Mouse (Mus musculus): ENCODE measurements around the gene Uqcrq. TPM values are rescaled to one million over a fixed set of nuclear protein-coding genes. Genes with fewer than 3 reads are reported as not detected.
A peak's percentile ranks its signal among the peaks of the same experiment; 100 is the strongest.

Uqcrq gene
- polyA plus RNA-seq, 1 experiment from 2014 or later: 1,029 TPM

DNA sequence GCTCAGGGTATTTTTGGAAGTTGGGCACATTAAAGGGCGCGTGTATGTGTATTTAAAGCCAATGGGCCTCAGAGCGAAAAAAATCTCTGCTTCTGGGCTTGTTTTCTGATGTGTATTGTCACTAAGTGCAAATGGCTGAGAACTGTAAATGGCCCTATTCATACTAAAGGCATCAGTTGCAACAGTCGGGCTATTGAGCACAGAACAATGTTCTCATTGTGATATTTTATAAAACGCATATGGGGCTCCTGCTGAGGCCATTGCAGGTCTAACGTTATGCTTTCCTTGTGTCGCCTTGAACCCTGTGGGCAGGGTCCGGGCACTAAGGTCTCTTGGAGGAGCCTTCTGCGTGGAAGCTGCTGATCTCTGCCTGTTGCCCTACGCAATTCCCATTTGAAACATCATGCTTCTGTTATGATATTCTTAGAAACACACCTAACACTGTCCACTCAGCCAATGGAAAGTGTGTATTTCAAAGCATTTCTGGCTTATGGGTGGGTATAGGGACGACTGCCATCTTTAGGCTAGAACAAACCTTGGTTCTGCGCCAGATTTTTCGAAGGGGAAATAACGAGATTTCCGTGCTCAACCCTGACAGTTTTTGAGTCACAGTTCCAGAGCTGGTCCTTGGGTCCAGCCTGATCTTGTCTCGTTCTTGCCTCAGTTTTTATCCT lies 38.8 kb upstream of the Uqcrq start:
- 0 out of 2 replicates have a peak overlapping the region, but pooled peaks have one; percentile 22 for H3K4me3 ChIP-seq (ENCODE audit: low read length)
- 43% methylated on average over 16 of the region's 16 CpGs for WGBS

DNA sequence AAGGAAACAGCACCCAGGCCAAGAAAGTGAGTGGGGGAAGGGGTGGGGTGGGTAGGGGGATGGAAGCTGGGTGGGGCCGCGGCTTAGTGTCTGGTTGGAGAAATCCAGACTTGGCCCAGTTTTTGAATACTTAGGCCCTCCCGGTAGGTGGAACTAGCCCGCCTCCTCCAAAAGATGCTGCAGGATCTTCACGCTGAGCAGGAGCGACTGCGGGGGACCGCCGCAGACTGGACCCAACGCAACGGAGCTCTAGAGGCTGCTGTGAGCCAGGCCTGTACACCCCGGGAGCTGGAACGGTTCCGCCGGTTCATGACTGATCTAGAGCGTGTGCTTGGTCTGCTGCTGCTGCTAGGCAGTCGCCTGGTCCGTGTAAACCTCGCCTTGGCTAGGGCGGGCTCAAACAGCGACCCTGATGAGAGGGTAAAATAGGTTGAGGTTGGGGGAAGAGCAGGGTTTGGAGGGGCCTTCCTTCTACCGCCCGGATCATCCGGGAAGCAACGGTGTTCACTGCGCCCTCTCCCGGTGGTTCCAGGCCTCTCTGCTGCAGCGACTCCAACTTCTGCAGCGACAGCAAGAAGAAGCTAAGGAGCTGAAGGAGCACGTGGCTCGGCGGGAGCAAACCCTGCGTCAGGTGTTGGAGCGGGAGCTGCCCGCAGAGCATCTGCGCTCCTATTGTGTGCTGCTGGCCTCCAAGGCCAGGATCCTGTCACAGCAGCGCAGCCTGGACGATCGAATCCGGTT lies 35.8 kb upstream of the Uqcrq start:
- WGBS: 8% methylated on average over 40 of the region's 40 CpGs
- Histone ChIP-seq H3K27ac (ENCODE audit: low read length) (no peak overlapping the region), H3K4me1 (ENCODE audit: control insufficient read depth, insufficient read depth, low read length) (peaks cover 20% of the 10 kb centered on the region), H3K36me3 (ENCODE audit: control insufficient read depth, insufficient read depth, low read length) (no peaks in the 10 kb centered on the region), H3K27me3 (replicated peaks; ENCODE audit: control insufficient read depth, insufficient read depth, low read length) (peaks cover 55% of the 10 kb centered on the region), H3K4me2 (ENCODE audit: low read depth, low read length) (peak overlapping the region; percentile 63), H3K9ac (ENCODE audit: low read depth, low read length) (peak overlapping the region; percentile 62), H3K4me3 (ENCODE audit: low read length) (peak overlapping the region; percentile 38), H3K9me3 (ENCODE audit: control insufficient read depth, low read length) (no peaks in the 10 kb centered on the region)
- ATAC-seq: peak; percentile 61

More for the DNA sequence above, 38.8 kb upstream of the Uqcrq start:
- Histone ChIP-seq H3K4me2 (ENCODE audit: low read depth, low read length) (peak overlapping the region; percentile 44; the same call in 1 of the 2 replicates), H3K4me1 (ENCODE audit: control insufficient read depth, insufficient read depth, low read length) (peaks cover 9% of the 10 kb centered on the region), H3K36me3 (ENCODE audit: control insufficient read depth, insufficient read depth, low read length) (no peaks in the 10 kb centered on the region), H3K9ac (ENCODE audit: low read depth, low read length) (no peak overlapping the region), H3K27me3 (replicated peaks; ENCODE audit: control insufficient read depth, insufficient read depth, low read length) (peaks cover 34% of the 10 kb centered on the region), H3K27ac (ENCODE audit: low read length) (no peak overlapping the region), H3K9me3 (ENCODE audit: control insufficient read depth, low read length) (no peaks in the 10 kb centered on the region)
- 0 out of 2 replicates have a peak, but pooled peaks have one; percentile 10 for ATAC-seq

DNA sequence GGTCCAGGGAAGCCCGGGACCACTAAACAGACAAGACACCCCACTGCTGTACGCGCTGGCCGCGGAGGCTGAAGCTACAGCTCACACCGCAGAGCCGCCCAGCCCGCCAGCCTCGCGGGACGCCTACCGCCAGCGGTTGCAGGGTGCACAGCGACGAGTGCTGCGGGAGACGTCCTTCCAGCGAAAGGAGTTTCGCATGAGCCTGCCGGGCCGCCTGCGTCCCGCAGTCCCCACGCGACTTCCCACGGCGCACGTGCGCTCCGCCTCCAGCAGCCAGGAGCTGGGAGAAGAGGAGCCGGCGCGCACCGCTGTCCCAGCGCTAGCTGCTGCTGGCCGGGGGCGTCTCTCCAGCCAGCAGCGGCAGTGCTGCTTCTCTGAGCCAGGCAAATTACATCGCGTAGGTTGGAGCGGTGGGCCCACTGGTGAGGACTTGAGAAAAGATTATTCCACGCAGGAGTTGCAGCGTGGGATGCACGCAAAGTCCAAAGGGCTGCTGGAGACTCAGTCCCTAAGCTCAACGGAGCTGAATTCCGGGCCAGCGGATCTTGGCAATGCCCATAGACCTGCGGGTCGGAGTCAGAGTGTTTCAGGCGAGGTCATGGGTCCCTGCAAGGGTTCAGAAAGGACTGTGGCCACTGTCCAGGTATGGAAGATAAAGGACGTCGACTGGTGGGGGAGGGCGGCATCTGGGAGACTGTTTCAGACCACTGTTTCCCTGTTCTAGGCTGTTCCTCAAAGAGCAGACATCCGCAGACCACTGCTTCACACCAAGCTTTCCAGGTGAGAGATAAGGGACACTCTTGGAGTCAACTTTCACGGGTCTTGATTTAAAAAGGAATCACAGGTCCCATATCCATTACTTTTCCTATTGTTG lies 33.2 kb upstream of the Uqcrq start:
- H3K27ac ChIP-seq (ENCODE audit: low read length): no peak overlapping the region
- no peaks in the 10 kb centered on the region for H3K9me3 ChIP-seq (ENCODE audit: control insufficient read depth, low read length)
- H3K4me1 ChIP-seq (ENCODE audit: control insufficient read depth, insufficient read depth, low read length): peaks cover 16% of the 10 kb centered on the region
- H3K4me3 ChIP-seq (ENCODE audit: low read length): peak overlapping the region; percentile 55
- H3K36me3 ChIP-seq (ENCODE audit: control insufficient read depth, insufficient read depth, low read length): no peaks in the 10 kb centered on the region
- H3K27me3 ChIP-seq (replicated peaks; ENCODE audit: control insufficient read depth, insufficient read depth, low read length): peaks cover 44% of the 10 kb centered on the region
- H3K9ac ChIP-seq (ENCODE audit: low read depth, low read length): peak overlapping the region; percentile 59
- WGBS: 8% methylated on average over 55 of the region's 55 CpGs
- ATAC-seq: 0 out of 2 replicates have a peak, but pooled peaks have one; percentile 37
- H3K4me2 ChIP-seq (ENCODE audit: low read depth, low read length): peak overlapping the region; percentile 94

DNA sequence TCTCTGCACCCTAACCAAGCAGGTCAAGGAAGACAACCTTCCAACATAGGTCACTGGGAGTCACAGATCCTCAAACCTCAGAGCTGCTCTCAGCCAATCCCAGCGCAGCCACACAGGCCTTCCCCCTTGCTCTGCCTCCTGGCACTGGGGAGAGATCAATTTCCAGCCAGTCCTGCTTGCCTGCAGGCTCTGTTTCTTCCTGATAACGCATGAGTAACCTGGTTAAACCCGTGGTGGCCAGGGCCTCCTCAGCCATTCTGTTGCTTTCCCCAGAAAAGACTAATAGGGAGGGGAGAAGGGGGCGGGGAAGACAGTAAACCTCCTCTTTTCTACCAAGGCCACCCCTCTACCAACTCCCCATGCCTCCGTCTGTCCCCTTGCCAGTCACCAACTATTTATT lies 31.1 kb upstream of the Uqcrq start:
- WGBS: 30% methylated on average over 5 of the region's 5 CpGs
- H3K27me3 ChIP-seq (replicated peaks; ENCODE audit: control insufficient read depth, insufficient read depth, low read length): peaks cover 44% of the 10 kb centered on the region
- no peak overlapping the region for H3K4me3 ChIP-seq (ENCODE audit: low read length)
- no peak for ATAC-seq
- H3K4me1 ChIP-seq (ENCODE audit: control insufficient read depth, insufficient read depth, low read length): peaks cover 16% of the 10 kb centered on the region
- no peak overlapping the region for H3K4me2 ChIP-seq (ENCODE audit: low read depth, low read length)
- no peak overlapping the region for H3K27ac ChIP-seq (ENCODE audit: low read length)
- H3K9ac ChIP-seq (ENCODE audit: low read depth, low read length): no peak overlapping the region
- H3K9me3 ChIP-seq (ENCODE audit: control insufficient read depth, low read length): no peaks in the 10 kb centered on the region
- H3K36me3 ChIP-seq (ENCODE audit: control insufficient read depth, insufficient read depth, low read length): no peaks in the 10 kb centered on the region

DNA sequence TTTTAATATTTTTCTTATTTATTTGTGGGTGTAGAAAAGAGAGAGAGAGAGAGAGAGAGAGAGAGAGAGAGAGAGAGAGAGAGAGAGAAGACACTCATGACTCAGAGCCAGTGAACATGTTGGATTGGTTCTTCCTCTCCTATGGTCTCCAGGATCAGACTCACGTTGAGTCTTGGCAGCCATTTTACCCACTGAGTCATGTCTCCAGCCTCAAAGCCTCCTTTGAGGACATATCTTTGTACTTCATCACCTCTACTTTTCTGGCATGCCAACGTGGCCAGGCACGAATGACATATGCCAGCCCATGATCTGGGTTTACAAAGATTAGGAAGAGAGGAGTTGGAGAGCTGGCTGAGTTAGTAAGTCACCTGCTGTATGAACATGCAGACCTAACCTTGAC lies 29.6 kb upstream of the Uqcrq start:
- Histone ChIP-seq H3K36me3 (ENCODE audit: control insufficient read depth, insufficient read depth, low read length) (no peaks in the 10 kb centered on the region), H3K4me1 (ENCODE audit: control insufficient read depth, insufficient read depth, low read length) (peaks cover 11% of the 10 kb centered on the region), H3K9ac (ENCODE audit: low read depth, low read length) (no peak overlapping the region), H3K27ac (ENCODE audit: low read length) (no peak overlapping the region), H3K9me3 (ENCODE audit: control insufficient read depth, low read length) (no peaks in the 10 kb centered on the region), H3K27me3 (replicated peaks; ENCODE audit: control insufficient read depth, insufficient read depth, low read length) (peaks cover 37% of the 10 kb centered on the region), H3K4me3 (ENCODE audit: low read length) (no peak overlapping the region), H3K4me2 (ENCODE audit: low read depth, low read length) (no peak overlapping the region)
- no peak for ATAC-seq
- 82% methylated on average over 3 of the region's 3 CpGs for WGBS

DNA sequence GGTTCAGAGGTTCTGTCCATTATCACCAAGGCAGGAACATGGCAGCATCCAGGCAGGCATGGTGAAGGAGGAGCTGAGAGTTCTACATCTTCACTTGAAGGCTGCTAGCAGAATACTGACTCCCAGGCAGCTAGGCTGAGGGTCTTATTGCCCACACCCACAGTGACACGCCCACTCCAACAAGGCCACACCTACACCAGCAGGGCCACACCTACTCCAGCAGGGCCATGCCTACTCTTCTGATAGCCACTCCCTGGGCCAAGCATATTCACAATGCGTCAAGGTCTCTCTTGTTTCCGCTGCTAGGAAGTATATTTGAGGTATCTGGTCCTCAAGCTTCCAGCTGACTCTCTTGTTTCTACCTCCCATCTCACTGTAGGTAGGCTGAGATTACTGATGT lies 28.4 kb upstream of the Uqcrq start:
- Histone ChIP-seq H3K9ac (ENCODE audit: low read depth, low read length) (no peak overlapping the region), H3K4me2 (ENCODE audit: low read depth, low read length) (no peak overlapping the region), H3K27ac (ENCODE audit: low read length) (no peak overlapping the region), H3K27me3 (replicated peaks; ENCODE audit: control insufficient read depth, insufficient read depth, low read length) (peaks cover 26% of the 10 kb centered on the region), H3K4me1 (ENCODE audit: control insufficient read depth, insufficient read depth, low read length) (peaks cover 10% of the 10 kb centered on the region), H3K4me3 (ENCODE audit: low read length) (no peak overlapping the region), H3K36me3 (ENCODE audit: control insufficient read depth, insufficient read depth, low read length) (no peaks in the 10 kb centered on the region), H3K9me3 (ENCODE audit: control insufficient read depth, low read length) (no peaks in the 10 kb centered on the region)
- WGBS: 60% methylated on average over 3 of the region's 3 CpGs
- no peak for ATAC-seq

DNA sequence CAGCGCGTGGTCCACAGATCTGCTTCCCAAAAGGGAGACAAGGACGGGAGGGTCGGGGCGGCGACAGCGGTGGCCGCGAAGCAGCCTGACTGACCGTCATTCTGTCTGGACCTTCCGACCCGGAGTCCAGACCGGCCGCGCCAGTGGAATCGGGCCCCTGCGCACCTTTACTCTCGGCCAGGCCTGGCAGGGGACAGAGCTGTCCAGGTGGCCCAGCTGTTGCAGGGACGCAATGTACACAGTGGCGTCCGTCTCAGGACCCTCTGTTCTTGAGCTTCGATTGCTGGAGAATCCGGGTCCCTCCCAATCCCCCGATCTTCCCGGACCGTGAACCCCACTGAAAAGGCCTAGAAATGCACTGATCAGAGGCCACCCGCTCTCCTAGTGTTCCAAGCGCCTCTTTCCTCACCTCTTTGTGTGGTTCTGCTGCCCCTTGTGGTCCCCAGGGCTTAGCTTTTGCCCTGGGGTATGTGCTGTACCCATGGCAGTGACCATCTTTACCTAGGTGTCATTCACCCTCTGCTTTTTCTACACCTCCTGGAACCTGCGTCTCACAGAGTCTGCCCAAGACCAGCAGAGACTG lies 26.8 kb upstream of the Uqcrq start:
- H3K4me3 ChIP-seq (ENCODE audit: low read length): peak overlapping the region; percentile 63
- peak overlapping the region; percentile 91 for H3K4me2 ChIP-seq (ENCODE audit: low read depth, low read length)
- H3K27me3 ChIP-seq (replicated peaks; ENCODE audit: control insufficient read depth, insufficient read depth, low read length): peaks cover 10% of the 10 kb centered on the region
- no peaks in the 10 kb centered on the region for H3K4me1 ChIP-seq (ENCODE audit: control insufficient read depth, insufficient read depth, low read length)
- H3K27ac ChIP-seq (ENCODE audit: low read length): no peak overlapping the region
- ATAC-seq: peak; percentile 29
- no peaks in the 10 kb centered on the region for H3K9me3 ChIP-seq (ENCODE audit: control insufficient read depth, low read length)
- 10% methylated on average over 29 of the region's 29 CpGs for WGBS
- peak overlapping the region; percentile 77 for H3K9ac ChIP-seq (ENCODE audit: low read depth, low read length)
- H3K36me3 ChIP-seq (ENCODE audit: control insufficient read depth, insufficient read depth, low read length): no peaks in the 10 kb centered on the region

DNA sequence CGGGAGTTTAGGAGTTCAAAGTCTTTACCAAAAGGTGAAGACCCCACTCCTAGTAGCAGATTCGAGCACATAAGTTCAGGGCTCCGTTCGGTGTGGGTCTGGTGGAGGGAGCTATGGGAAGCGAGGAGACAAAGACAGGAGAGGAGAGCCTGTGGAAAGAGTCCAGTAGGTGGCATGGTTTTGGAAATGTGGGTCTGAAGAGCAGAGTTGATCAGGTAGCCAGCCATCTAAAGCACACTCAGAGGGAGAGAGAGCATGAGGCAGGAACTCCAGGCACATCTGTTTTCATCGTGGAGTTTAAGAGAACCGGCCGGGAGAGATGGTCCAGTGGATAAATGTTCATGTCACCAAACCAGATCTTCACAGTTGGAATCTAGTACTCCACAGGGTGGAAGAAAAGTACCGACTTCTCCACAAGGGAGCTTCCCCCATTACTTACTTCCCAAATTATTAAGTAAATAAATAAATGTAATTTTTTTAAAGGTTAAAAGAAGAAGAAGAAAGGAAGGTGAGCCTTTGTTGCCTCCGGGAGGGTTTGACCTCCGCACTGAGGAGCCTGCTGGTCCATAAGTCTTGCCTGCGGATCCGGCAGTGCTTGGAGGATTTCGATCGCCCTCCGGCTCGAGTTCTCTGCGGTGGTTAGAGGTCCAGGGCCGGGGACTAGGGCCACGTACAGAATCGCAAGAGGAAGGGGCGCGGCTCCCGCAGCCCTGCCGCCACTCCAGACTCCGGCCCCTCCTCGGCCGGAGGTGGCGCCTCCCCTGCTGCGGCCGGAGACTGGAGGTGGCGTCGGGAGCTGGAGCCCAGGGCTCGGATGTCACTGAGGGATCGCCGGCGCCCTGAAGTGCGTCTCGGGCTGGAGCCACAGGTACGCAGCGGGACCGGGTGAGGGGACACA lies 26.1 kb upstream of the Uqcrq start, which contains the start of the genes Gm10447 and Shroom1:
TSS of gene Gm10447 (minus strand) at position 637 of the 898 bp plus-strand sequence.
TSS of gene Shroom1 (plus strand) at position 732 of the 898 bp plus-strand sequence.
- peak; percentile 89 for ATAC-seq
- H3K4me3 ChIP-seq (ENCODE audit: low read length): peak within 1 kb of the TSS; percentile 63
- peaks cover 4% of the 10 kb centered on the region; the same call in 1 of the 2 replicates for H3K27me3 ChIP-seq (replicated peaks; ENCODE audit: control insufficient read depth, insufficient read depth, low read length)
- 3% methylated on average over 42 of the region's 42 CpGs for WGBS
- no peaks in the 10 kb centered on the region for H3K4me1 ChIP-seq (ENCODE audit: control insufficient read depth, insufficient read depth, low read length)
- H3K9ac ChIP-seq (ENCODE audit: low read depth, low read length): peak within 1 kb of the TSS; percentile 77
- H3K9me3 ChIP-seq (ENCODE audit: control insufficient read depth, low read length): no peaks in the 10 kb centered on the region
- no peak within 1 kb of the TSS for H3K27ac ChIP-seq (ENCODE audit: low read length)
- H3K36me3 ChIP-seq (ENCODE audit: control insufficient read depth, insufficient read depth, low read length): no peaks in the 10 kb centered on the region
- peak within 1 kb of the TSS; percentile 91 for H3K4me2 ChIP-seq (ENCODE audit: low read depth, low read length)
